Mouse (Mus musculus) CH12.LX (cell line): ENCODE data around the gene Magi2. TPM values are rescaled to one million over a fixed set of nuclear protein-coding genes. Genes with fewer than 3 reads are reported as not detected.

Source experiments
- DNase-seq: peaks from one replicate; pipeline ENCODE4 v3.0.0-alpha.2; 2013; ENCODE audit errors: extremely low read depth
- H3K27ac ChIP-seq: 2 replicates; pipeline ENCODE4 v1.5.1; 2012; ENCODE audit warnings: low read depth, mild to moderate bottlenecking, control low read depth, moderate library complexity; ENCODE audit not compliant: insufficient read depth
- H3K27me3 ChIP-seq: replicated peaks from 2 replicates; pipeline ENCODE3; 2012; ENCODE audit warnings: inconsistent platforms
- H3K36me3 ChIP-seq, 2 experiments: replicated peaks in 1 of 2; 2 replicates each; pipeline versions ENCODE3 to v1.6.1; 2012; ENCODE audit warnings: inconsistent platforms in 1 of 2, low read length in 1 of 2, mild to moderate bottlenecking in 1 of 2, mixed read lengths in 1 of 2, moderate library complexity in 1 of 2; ENCODE audit not compliant: control insufficient read depth in 1 of 2, insufficient read depth in 1 of 2
- H3K4me1 ChIP-seq, 2 experiments: 2 replicates each; pipeline ENCODE4 v1.6.1; 2012; ENCODE audit warnings: inconsistent platforms in 1 of 2, moderate library complexity in 1 of 2; ENCODE audit not compliant: insufficient read depth in 2 of 2, control insufficient read depth in 1 of 2
- H3K4me2 ChIP-seq: 2 replicates; pipeline ENCODE4 v1.6.1; 2012; ENCODE audit warnings: low read depth, mild to moderate bottlenecking, control low read depth; ENCODE audit not compliant: poor library complexity, insufficient read depth, severe bottlenecking
- H3K4me3 ChIP-seq, 3 experiments: fragments of 150-350 bp in 1 of 3; sonication (generic) in 1 of 3; replicated peaks in 1 of 3; 2 replicates each; pipeline versions ENCODE3 to v1.5.1; 2011 to 2012; ENCODE audit warnings: low read depth in 2 of 3, low read length in 2 of 3, mild to moderate bottlenecking in 2 of 3, moderate library complexity in 2 of 3, control low read depth in 1 of 3, improper control_type of control experiment in 1 of 3, inconsistent platforms in 1 of 3, mixed read lengths in 1 of 3; ENCODE audit not compliant: poor library complexity in 1 of 3
- H3K79me2 ChIP-seq: replicated peaks from 2 replicates; pipeline ENCODE4 v1.6.1; 2012; ENCODE audit warnings: mild to moderate bottlenecking, moderate library complexity; ENCODE audit not compliant: control insufficient read depth, poor library complexity, insufficient read depth, severe bottlenecking; ENCODE audit errors: extremely low read depth
- H3K9ac ChIP-seq: 2 replicates; pipeline ENCODE4 v1.6.1; 2012; ENCODE audit warnings: low read depth, mild to moderate bottlenecking, control low read depth, moderate library complexity; ENCODE audit not compliant: insufficient read depth
- H3K9me3 ChIP-seq: replicated peaks from 2 replicates; pipeline ENCODE3; 2012; ENCODE audit warnings: low read length, inconsistent platforms, mixed read lengths
- BHLHE40 ChIP-seq: IDR thresholded peaks from 2 replicates; pipeline ENCODE4 v1.6.1; 2011; ENCODE audit warnings: mild to moderate bottlenecking, low read depth, low read length, improper control_type of control experiment
- CHD2 ChIP-seq: IDR thresholded peaks from 2 replicates; pipeline ENCODE4 v1.6.1; 2011; ENCODE audit warnings: low read length, improper control_type of control experiment
- CTCF ChIP-seq, 2 experiments: IDR thresholded peaks in 1 of 2; conservative IDR thresholded peaks in 1 of 2; 2 replicates each; pipeline ENCODE4 v1.5.1; 2011 to 2012; ENCODE audit warnings: low read depth in 2 of 2, low read length in 2 of 2, improper control_type of control experiment in 1 of 2, inconsistent platforms in 1 of 2, mild to moderate bottlenecking in 1 of 2, moderate library complexity in 1 of 2
- EP300 ChIP-seq: IDR thresholded peaks from 2 replicates; pipeline ENCODE4 v1.6.1; 2011; ENCODE audit warnings: low read length, improper control_type of control experiment
- ETS1 ChIP-seq: conservative IDR thresholded peaks from 2 replicates; pipeline ENCODE4 v1.6.1; 2012; ENCODE audit warnings: low read depth, mild to moderate bottlenecking, inconsistent platforms, low read length, improper control_type of control experiment, moderate library complexity
- GABPA ChIP-seq: IDR thresholded peaks from 2 replicates; pipeline ENCODE4 v1.6.1; 2012; ENCODE audit warnings: low read depth, low read length, improper control_type of control experiment, inconsistent platforms; ENCODE audit not compliant: insufficient replicate concordance
- HCFC1 ChIP-seq: IDR thresholded peaks from 2 replicates; pipeline ENCODE4 v1.6.1; 2012; ENCODE audit warnings: low read depth, mild to moderate bottlenecking, inconsistent platforms, low read length, improper control_type of control experiment
- IRF4 ChIP-seq: IDR thresholded peaks from 2 replicates; pipeline ENCODE4 v1.6.1; 2014; ENCODE audit warnings: low read depth, mild to moderate bottlenecking, inconsistent platforms, low read length, improper control_type of control experiment
- JUN ChIP-seq: IDR thresholded peaks from 2 replicates; pipeline ENCODE4 v1.6.1; 2011; ENCODE audit warnings: low read depth, mild to moderate bottlenecking, low read length, improper control_type of control experiment, moderate library complexity; ENCODE audit not compliant: insufficient read depth
- JUND ChIP-seq: conservative IDR thresholded peaks from 2 replicates; pipeline ENCODE4 v1.6.1; 2011; ENCODE audit warnings: low read depth, low read length, improper control_type of control experiment
- MAX ChIP-seq: IDR thresholded peaks from 2 replicates; pipeline ENCODE4 v1.6.1; 2011; ENCODE audit warnings: low read length, improper control_type of control experiment
- MAZ ChIP-seq: IDR thresholded peaks from 2 replicates; pipeline ENCODE4 v1.6.1; 2012; ENCODE audit warnings: low read depth, mild to moderate bottlenecking, inconsistent platforms, low read length, improper control_type of control experiment, moderate library complexity
- MXI1 ChIP-seq: IDR thresholded peaks from 2 replicates; pipeline ENCODE4 v1.6.1; 2011; ENCODE audit warnings: mild to moderate bottlenecking, low read depth, low read length, improper control_type of control experiment
- NELFE ChIP-seq: IDR thresholded peaks from 2 replicates; pipeline ENCODE4 v1.6.1; 2011; ENCODE audit warnings: low read depth, low read length, improper control_type of control experiment
- POLR2AphosphoS2 ChIP-seq: IDR thresholded peaks from 2 replicates; pipeline ENCODE4 v1.6.1; 2011; ENCODE audit warnings: low read depth, low read length, improper control_type of control experiment
- RAD21 ChIP-seq: IDR thresholded peaks from 2 replicates; pipeline ENCODE4 v1.6.1; 2011; ENCODE audit warnings: low read depth, mild to moderate bottlenecking, low read length, improper control_type of control experiment, moderate library complexity
- RCOR1 ChIP-seq: conservative IDR thresholded peaks from 2 replicates; pipeline ENCODE4 v1.6.1; 2012; ENCODE audit warnings: low read depth, mild to moderate bottlenecking, inconsistent platforms, low read length, improper control_type of control experiment
- SIN3A ChIP-seq: IDR thresholded peaks from 2 replicates; pipeline ENCODE4 v1.6.1; 2012; ENCODE audit warnings: low read length, improper control_type of control experiment, inconsistent platforms
- SMC3 ChIP-seq: IDR thresholded peaks from 2 replicates; pipeline ENCODE4 v1.6.1; 2011; ENCODE audit warnings: low read depth, low read length, improper control_type of control experiment
- TBP ChIP-seq: conservative IDR thresholded peaks from 2 replicates; pipeline ENCODE4 v1.6.1; 2011; ENCODE audit warnings: low read depth, low read length, improper control_type of control experiment
- USF1 ChIP-seq: IDR thresholded peaks from 2 replicates; pipeline ENCODE4 v1.6.1; 2014; ENCODE audit warnings: low read depth, mild to moderate bottlenecking, inconsistent platforms, low read length, improper control_type of control experiment
- USF2 ChIP-seq: conservative IDR thresholded peaks from 2 replicates; pipeline ENCODE4 v1.6.1; 2011; ENCODE audit warnings: low read depth, low read length, improper control_type of control experiment
- ZKSCAN1 ChIP-seq: IDR thresholded peaks from 2 replicates; pipeline ENCODE4 v1.6.1; 2012; ENCODE audit warnings: low read depth, inconsistent platforms, low read length, improper control_type of control experiment, borderline replicate concordance
- ZMIZ1 ChIP-seq: IDR thresholded peaks from 2 replicates; pipeline ENCODE4 v1.6.1; 2012; ENCODE audit warnings: low read depth, mild to moderate bottlenecking, inconsistent platforms, low read length, improper control_type of control experiment
- ZNF384 ChIP-seq: IDR thresholded peaks from 2 replicates; pipeline ENCODE4 v1.6.1; 2012; ENCODE audit warnings: low read depth, low read length, improper control_type of control experiment, inconsistent platforms
- dilution Hi-C: fragments of 300-500 bp; cut with MboI; formaldehyde crosslinking; loops from 2 replicates; pipeline ENCODE4 v1.14.3; 2020; ENCODE audit warnings: low sequenced_read_pairs; ENCODE audit not compliant: extremely low pct_unique_long_range_greater_than_20kb, extremely low pct_ligation_motif_present
- in situ Hi-C: fragments of 300-500 bp; cut with MboI; formaldehyde crosslinking; loops from 3 replicates; pipeline ENCODE4 v1.14.3; 2019; ENCODE audit warnings: low sequenced_read_pairs, low pct_ligation_motif_present, low pct_unique_long_range_greater_than_20kb, mixed read lengths
- polyA plus RNA-seq: library from polyadenylated mRNA; unstranded; fragments of >175 nt; gene quantifications from 2 replicates; pipeline ENCODE4 v1.2.1, GENCODE M21; 2012; ENCODE audit warnings: low read depth; ENCODE audit not compliant: insufficient read length
- total RNA-seq, 2 experiments: library from RNA; depleted of rRNA; stranded (reverse); fragments of 300-350 nt in 1 of 2; fragments of >200 nt in 1 of 2; gene quantifications; 2 replicates each; pipeline ENCODE4 v1.2.3; 2012 to 2014

Magi2 gene
- total and polyA plus RNA-seq, 3 experiments: 0.37 to 0.63 (median 0.42) TPM

- dilution Hi-C loops (no loop called here), in situ Hi-C loops (no loop called here)
- peaks cover 4 to 7% of the 10 kb centered on the region in 2 experiments; a peak in 2 of 4 replicates for H3K4me1 ChIP-seq
- H3K4me2 ChIP-seq: no peak overlapping the region
- no peak overlapping the region for H3K27ac ChIP-seq
- no peaks in the 10 kb centered on the region for H3K9me3 ChIP-seq
- no peaks in the 10 kb centered on the region for H3K36me3 ChIP-seq
- no peak overlapping the region for H3K4me3 ChIP-seq
- no peaks in the 10 kb centered on the region for H3K79me2 ChIP-seq
- H3K9ac ChIP-seq: no peak overlapping the region
- TF ChIP-seq HCFC1: no peak
- no peak for TF ChIP-seq EP300
- no peak for TF ChIP-seq MXI1
- TF ChIP-seq RAD21: no peak
- TF ChIP-seq SMC3: no peak
- TF ChIP-seq SIN3A: no peak
- TF ChIP-seq CHD2: no peak
- no peak for TF ChIP-seq POLR2AphosphoS2
- no peak for TF ChIP-seq JUN
- TF ChIP-seq ETS1: no peak
- no peak for TF ChIP-seq ZNF384
- no peak for DNase-seq
- H3K27me3 ChIP-seq: no peaks in the 10 kb centered on the region
Measured at GRCm38 (mm10) chr5:20625117-20625516, 1398.3 kb downstream of the Magi2 start.

GRCm38 (mm10) chr5:20628954-20629601 is 1402.2 kb downstream of the Magi2 start:
- H3K4me3 ChIP-seq: no peak overlapping the region
- TF ChIP-seq SMC3 (no peak), USF2 (no peak), RCOR1 (no peak), NELFE (no peak), GABPA (no peak), BHLHE40 (no peak), ZNF384 (no peak), MAZ (no peak), CHD2 (no peak), MAX (no peak), USF1 (no peak), RAD21 (no peak), JUND (no peak), JUN (no peak), ZKSCAN1 (no peak), ZMIZ1 (no peak), CTCF (conservative IDR thresholded peaks at IDR 0.05 in 1 of 2, IDR thresholded peaks at IDR 0.05 in 1 of 2; ENCODE audit: low read depth in 2 of 2, low read length in 2 of 2) (no peak), IRF4 (no peak), TBP (no peak)
- no peaks in the 10 kb centered on the region for H3K36me3 ChIP-seq
- no peaks in the 10 kb centered on the region for H3K27me3 ChIP-seq
- dilution Hi-C loops (no loop called here), in situ Hi-C loops (no loop called here)
- H3K27ac ChIP-seq: no peak overlapping the region
- H3K9ac ChIP-seq: no peak overlapping the region
- H3K4me1 ChIP-seq: peaks cover 4 to 7% of the 10 kb centered on the region in 2 experiments; a peak in 2 of 4 replicates
- no peaks in the 10 kb centered on the region for H3K79me2 ChIP-seq
- peak; percentile 27 for DNase-seq
- no peak overlapping the region for H3K4me2 ChIP-seq
- no peaks in the 10 kb centered on the region for H3K9me3 ChIP-seq
